Mouse (Mus musculus) gastrocnemius, adult 18-20 months (tissue): ENCODE measurements around the gene Nupr1l. TPM values are rescaled to one million over a fixed set of nuclear protein-coding genes. Genes with fewer than 3 reads are reported as not detected.
"Not testable (repeated sequence)": the region's sequence is repeated elsewhere in the genome, so short reads cannot be mapped to it uniquely, and the experiment has no call there.

Source experiments
- DNase-seq: peaks from one replicate; pipeline ENCODE4 v3.0.0; 2021; ENCODE audit warnings: low spot score
- long read RNA-seq, 2 experiments: library from polyadenylated mRNA; stranded (forward); transcript quantifications; one replicate each; pipeline ENCODE4 v2.0.0; 2021
- total RNA-seq, 2 experiments: library from RNA; stranded (reverse); gene quantifications; 2 replicates each; pipeline ENCODE4 v1.2.3; 2021

Gene Nupr1l
- under 1 TPM; 0.41 to 0.47 TPM for total RNA-seq
- long read RNA-seq, experiment 1, result 0 reads
- long read RNA-seq, experiment 2, partial matches to known transcripts, result 0 of 1 reads
- long read RNA-seq, experiment 2, other reads (novel, unspliced or antisense), result 0 of 1 reads

DNA sequence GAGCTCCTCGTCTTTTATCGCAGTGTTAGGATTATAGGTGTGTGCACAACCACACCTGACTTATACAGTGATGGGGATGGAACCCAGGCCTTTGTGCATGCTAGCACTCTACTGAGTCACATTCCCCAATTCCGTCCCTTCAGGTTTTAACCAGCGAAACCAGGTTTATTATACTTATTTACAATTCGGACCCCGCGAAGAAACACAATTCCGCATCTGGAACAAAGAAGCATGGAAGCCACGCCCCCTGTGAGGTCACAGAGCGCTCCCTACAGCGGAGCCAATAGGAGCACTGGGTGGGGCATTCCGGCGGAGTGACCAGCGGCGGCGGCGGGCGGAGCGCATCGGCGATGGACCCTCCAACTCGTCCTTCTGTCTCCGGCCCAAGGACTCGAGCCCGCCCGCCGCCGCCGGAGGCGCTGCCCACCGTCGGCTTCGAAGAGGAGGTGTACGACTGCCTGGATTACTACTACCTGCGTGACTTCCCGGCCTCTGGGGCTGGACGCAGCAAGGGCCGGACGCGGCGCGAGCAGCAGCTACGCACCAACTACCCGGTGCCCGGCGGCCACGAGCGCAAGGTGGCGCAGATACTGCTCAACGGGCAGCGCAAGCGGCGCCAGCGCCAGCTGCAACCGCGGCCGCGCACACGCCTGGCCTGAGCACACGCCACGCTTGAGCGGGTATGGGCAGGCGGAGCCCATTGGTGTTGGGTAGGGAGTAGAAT lies at the start of gene Nupr1l:
Gene Nupr1l (plus strand): TSS at position 299 of the 724 bp plus-strand sequence.
- peak; percentile 87 for DNase-seq

GRCm38 (mm10) chr5:129862325-129862724 lies 46.0 kb upstream of the Nupr1l start:
- no peak for DNase-seq

- DNase-seq, result peak; percentile 55
Measured at GRCm38 (mm10) chr5:129864467-129864866, 43.9 kb upstream of the Nupr1l start.

- peak; percentile 31 for DNase-seq
Measured at GRCm38 (mm10) chr5:129865841-129866240, 42.5 kb upstream of the Nupr1l start.

- DNase-seq, result no peak
Measured at GRCm38 (mm10) chr5:129869238-129869995, 38.9 kb upstream of the Nupr1l start.

- DNase-seq, result peak; percentile 55
Measured at GRCm38 (mm10) chr5:129871238-129871637, 37.1 kb upstream of the Nupr1l start.

- DNase-seq, result no peak
Measured at GRCm38 (mm10) chr5:129873942-129874341, 34.4 kb upstream of the Nupr1l start.

DNA sequence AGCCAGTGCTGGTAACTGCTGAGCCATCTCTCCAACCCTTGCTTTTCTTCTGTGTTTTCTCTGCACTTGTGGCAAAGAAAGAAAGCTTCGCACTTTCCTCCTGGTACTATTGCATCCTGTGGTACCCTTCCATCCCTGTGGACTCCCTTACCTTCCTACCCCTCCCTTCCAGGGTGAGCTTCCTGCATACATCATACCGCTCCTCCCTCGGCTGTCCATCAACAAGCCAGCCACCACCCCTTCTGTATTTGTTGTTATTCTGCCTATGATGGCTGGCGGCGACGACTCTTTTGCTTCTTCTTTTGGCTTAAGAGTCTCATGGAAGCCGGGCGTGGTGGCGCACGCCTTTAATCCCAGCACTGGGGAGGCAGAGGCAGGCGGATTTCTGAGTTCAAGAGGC lies 33.2 kb upstream of the Nupr1l start:
- DNase-seq, result no peak

DNA sequence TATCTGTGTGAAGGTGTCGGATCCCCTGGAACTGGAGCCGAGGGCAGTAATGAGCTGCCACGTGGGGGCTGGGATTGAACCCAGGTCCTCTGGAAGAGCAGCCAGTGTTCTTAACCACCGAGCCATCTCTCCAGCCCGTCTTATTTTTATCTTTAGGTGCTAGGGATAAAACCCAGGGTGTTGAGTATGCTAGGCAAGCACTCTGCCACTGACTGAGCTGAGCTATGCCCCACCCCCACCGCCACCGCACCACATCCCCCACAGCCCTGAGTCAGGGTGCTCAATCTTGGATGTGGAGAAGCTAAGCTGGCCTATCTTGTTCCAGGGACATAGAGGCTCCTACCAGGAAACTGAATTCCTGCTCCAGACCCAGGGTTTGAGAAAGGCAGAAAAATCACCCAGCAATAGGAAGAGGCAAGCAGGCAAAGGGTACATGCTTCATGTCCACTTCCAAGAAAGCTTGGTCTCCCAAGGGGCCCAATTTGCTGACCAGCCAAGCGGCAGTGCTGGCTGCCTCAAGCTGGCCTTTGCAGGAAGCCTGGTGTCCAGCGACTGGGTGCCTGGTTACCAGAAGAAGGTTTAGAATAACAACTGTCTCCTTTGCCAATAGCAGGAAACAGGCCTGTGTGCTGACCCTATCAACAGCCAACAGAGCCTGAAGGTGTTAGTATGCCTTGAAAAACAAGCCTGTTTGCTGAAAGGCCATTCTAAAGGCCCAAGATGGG lies 30.4 kb upstream of the Nupr1l start:
- DNase-seq, result peak; percentile 83

- DNase-seq, result peak; percentile 90
Measured at GRCm38 (mm10) chr5:129878946-129879345, 29.4 kb upstream of the Nupr1l start.

GRCm38 (mm10) chr5:129879888-129880287 lies 28.5 kb upstream of the Nupr1l start:
- DNase-seq, result no peak

DNA sequence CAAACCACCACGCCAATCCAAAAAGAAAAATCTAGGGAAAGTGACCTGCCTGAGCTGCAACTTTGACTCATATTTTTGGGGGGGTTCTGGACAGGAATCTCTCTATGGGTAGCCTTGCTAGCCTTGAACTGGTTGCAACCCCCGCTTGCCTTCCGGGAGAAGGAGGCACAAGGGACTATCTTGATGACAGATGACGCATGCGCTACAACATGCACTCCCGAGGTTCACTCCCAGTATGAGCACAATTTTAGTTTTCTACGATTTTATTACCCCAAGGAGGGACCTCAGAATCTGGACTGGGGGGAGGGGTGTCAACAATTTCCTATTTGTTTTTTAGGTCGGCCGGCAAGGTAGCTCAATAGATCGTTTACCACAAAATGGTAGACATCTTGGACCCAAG lies 22.1 kb upstream of the Nupr1l start:
- no peak for DNase-seq

- DNase-seq, result peak; percentile 97
Measured at GRCm38 (mm10) chr5:129886911-129887636, 21.3 kb upstream of the Nupr1l start, which contains the start of gene Chchd2. Gene Chchd2 (minus strand): TSS chr5:129887470.

DNA sequence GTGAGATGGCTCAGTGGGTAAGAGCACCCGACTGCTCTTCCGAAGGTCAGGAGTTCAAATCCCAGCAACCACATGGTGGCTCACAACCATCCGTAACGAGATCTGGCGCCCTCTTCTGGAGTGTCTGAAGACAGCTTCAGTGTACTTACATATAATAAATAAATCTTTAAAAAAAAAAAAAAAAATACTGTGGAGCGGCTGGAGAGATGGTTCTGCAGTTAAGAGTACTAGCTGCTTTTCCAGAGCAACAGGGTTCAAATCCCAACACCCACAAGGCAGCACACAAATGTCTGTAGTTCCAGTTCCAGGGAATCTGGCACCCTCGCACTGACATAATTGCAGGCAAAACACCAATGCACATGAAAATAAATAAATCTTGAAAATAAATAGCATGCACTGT lies 17.9 kb upstream of the Nupr1l start:
- DNase-seq, result not testable (repeated sequence)

- peak; percentile 92 for DNase-seq
Measured at GRCm38 (mm10) chr5:129895198-129896088, 12.9 kb upstream of the Nupr1l start, which contains the start of gene Zbed5. Gene Zbed5 (plus strand): TSS chr5:129895723.

- no peak for DNase-seq
Measured at GRCm38 (mm10) chr5:129898449-129898848, 9.9 kb upstream of the Nupr1l start, which contains the start of gene Phkg1. Gene Phkg1 (minus strand): TSS chr5:129898549.

DNA sequence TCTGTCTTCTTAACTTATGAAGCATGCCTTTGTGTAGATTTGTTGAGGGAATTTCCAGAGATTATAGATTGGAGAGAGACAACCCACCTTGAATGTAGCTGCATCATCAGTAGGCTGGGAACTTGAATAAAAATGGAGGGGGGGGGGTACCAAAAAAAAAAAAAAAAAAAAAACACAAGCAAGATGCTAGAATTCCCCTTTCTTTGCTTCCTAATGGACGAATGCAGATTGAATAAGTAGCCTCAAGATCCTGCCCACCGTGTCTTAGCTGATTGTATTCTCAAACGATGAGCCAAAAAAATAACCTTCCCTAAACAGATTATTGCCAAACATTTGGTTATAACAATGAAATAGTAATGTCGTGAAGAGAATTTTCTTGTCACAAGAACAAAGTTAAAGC lies 565 bp upstream of the Nupr1l start:
- no peak for DNase-seq

GRCm38 (mm10) chr5:129909147-129909546 lies 807 bp downstream of the Nupr1l start:
- no peak for DNase-seq

- DNase-seq, result no peak
Measured at GRCm38 (mm10) chr5:129909591-129909990, 1.3 kb downstream of the Nupr1l start.

DNA sequence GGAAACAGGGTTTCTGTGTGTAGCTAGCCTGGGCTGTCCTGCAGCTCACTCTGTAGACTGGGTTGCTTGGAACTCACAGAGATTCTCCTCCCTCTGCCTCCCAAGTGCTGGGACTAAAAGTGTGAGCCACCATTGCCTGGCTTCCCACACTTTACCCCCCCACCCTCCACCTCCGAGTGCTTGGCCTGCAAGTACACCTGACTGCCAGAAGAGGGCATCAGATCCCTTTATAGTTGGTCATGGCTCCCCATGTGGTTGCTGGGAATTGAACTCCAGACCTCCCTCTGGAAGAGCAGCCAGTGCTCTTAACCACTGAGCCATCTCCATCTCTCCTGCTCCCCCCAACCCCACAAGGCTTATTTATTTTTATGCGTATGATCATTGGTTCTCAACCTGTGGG lies 5.7 kb downstream of the Nupr1l start:
- DNase-seq, result peak; percentile 21
